Mouse (Mus musculus) thymus, adult 2 months (tissue): ENCODE measurements at regions not wholly inside any gene's neighbourhood (a gene's known extent, or its start where the extent isn't known, plus 50 kb on each side); places are given as distances from the start of the nearest gene placed in this dataset.

Source experiments
- CTCF ChIP-seq: fragments of 200-500 bp; IDR thresholded peaks from 2 replicates; pipeline ENCODE4 v1.5.1; 2012; ENCODE audit warnings: mild to moderate bottlenecking, control low read depth, low read length, moderate library complexity, borderline replicate concordance; ENCODE audit not compliant: control insufficient read depth, poor library complexity, insufficient read depth; ENCODE audit errors: extremely low read depth
- POLR2A ChIP-seq: fragments of 200-500 bp; IDR thresholded peaks from 2 replicates; pipeline ENCODE4 v1.6.1; 2012; ENCODE audit warnings: mild to moderate bottlenecking, low read length, control low read depth, moderate library complexity; ENCODE audit not compliant: control insufficient read depth, poor library complexity, insufficient read depth; ENCODE audit errors: extremely low read depth

DNA sequence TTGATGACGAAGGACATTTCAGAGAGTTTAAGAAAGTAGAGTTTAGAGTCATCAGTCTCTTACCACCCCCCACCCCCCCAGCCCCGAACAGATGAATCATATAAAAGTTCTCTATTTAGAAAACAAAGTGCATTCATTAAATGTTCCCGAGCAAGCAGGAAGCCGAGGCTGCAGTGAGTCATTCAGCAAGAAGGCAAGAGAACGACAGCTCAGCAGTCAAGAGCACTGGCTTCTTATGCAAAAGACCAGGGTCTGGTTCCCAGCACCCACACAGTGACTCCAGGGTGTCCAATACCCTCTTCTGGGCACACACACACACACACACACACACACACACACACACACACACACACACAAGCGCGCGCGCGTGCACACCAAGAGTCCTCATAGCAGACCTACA is 107.0 kb upstream of the Spata13 start:
- TF ChIP-seq CTCF (no peak), POLR2A (no peak)
